Mouse (Mus musculus) midbrain, embryonic 16.5 days (tissue): ENCODE measurements around the gene Grb2. TPM values are rescaled to one million over a fixed set of nuclear protein-coding genes. Genes with fewer than 3 reads are reported as not detected.
A peak's percentile ranks its signal among the peaks of the same experiment; 100 is the strongest.

Experiments
- ATAC-seq: fragments of 200-750 bp; cut with Nextera tagmentation; 2 replicates; pipeline ENCODE4 v1.8.0; 2017; ENCODE audit warnings: moderate TSS enrichment
- H3K27ac ChIP-seq: fragments of 300-500 bp; sonication (generic); 2 replicates; pipeline ENCODE4 v1.5.1; 2014; ENCODE audit warnings: mild to moderate bottlenecking, low read length, mixed read lengths
- H3K27me3 ChIP-seq: fragments of 300-500 bp; sonication (generic); 2 replicates; pipeline ENCODE4 v1.6.1; 2014; ENCODE audit warnings: low read depth, low read length, mixed read lengths; ENCODE audit not compliant: control insufficient read depth, insufficient read depth
- H3K36me3 ChIP-seq: fragments of 300-500 bp; sonication (generic); 2 replicates; pipeline ENCODE4 v1.6.1; 2014; ENCODE audit warnings: mild to moderate bottlenecking, low read length, moderate library complexity, mixed read lengths; ENCODE audit not compliant: control insufficient read depth, insufficient read depth
- H3K4me1 ChIP-seq: fragments of 300-500 bp; sonication (generic); 2 replicates; pipeline ENCODE4 v1.6.1; 2014; ENCODE audit warnings: mild to moderate bottlenecking, low read length, mixed read lengths; ENCODE audit not compliant: control insufficient read depth, insufficient read depth
- H3K4me2 ChIP-seq: fragments of 300-500 bp; sonication (generic); 2 replicates; pipeline ENCODE4 v1.6.1; 2014; ENCODE audit warnings: mild to moderate bottlenecking, low read length, mixed read lengths
- H3K4me3 ChIP-seq: fragments of 300-500 bp; sonication (generic); 2 replicates; pipeline ENCODE4 v1.5.1; 2014; ENCODE audit warnings: low read depth, mild to moderate bottlenecking, low read length, moderate library complexity, mixed read lengths
- H3K9ac ChIP-seq: fragments of 300-500 bp; sonication (generic); 2 replicates; pipeline ENCODE4 v1.6.1; 2014; ENCODE audit warnings: low read depth, low read length, mixed read lengths
- H3K9me3 ChIP-seq: fragments of 300-500 bp; sonication (generic); replicated peaks from 2 replicates; pipeline ENCODE4 v1.6.1; 2014; ENCODE audit warnings: mild to moderate bottlenecking, low read length, mixed read lengths; ENCODE audit not compliant: control insufficient read depth, poor library complexity, severe bottlenecking
- WGBS: fragments of 180-500 bp; shearing (Covaris S2); extraction: QIAGEN DNeasy Blood & Tissue Kit; methylation state at CpG from one replicate; pipeline ENCODE4 v1.1.7; 2014; 5-methylcytosine and 5-hydroxymethylcytosine counted together
- polyA plus RNA-seq: library from polyadenylated mRNA; unstranded; fragments of >200 nt; fragmentation: Nextera tagmentation; extraction: Ambion mirVana; gene quantifications from 2 replicates; pipeline ENCODE4 v1.2.1, GENCODE M21; 2015

Gene Grb2
- polyA plus RNA-seq, 1 experiment from 2014 or later: 196 TPM

- H3K27me3 ChIP-seq: no peaks in the 10 kb centered on the region
- no peak overlapping the region for H3K9ac ChIP-seq
- no peak for ATAC-seq
- no peak overlapping the region for H3K4me3 ChIP-seq
- no peak overlapping the region for H3K27ac ChIP-seq
- H3K36me3 ChIP-seq: no peaks in the 10 kb centered on the region
- H3K4me1 ChIP-seq: peaks cover 2% of the 10 kb centered on the region; the same call in 1 of the 2 replicates
- no peaks in the 10 kb centered on the region for H3K9me3 ChIP-seq
- WGBS: 89% methylated on average over 9 of the region's 9 CpGs
- no peak overlapping the region for H3K4me2 ChIP-seq
Observed at GRCm38 (mm10) chr11:115742926-115743325, 34.5 kb upstream of the Grb2 start.

- Histone ChIP-seq H3K4me3 (no peak overlapping the region), H3K27ac (no peak overlapping the region), H3K4me1 (no peaks in the 10 kb centered on the region), H3K27me3 (no peaks in the 10 kb centered on the region), H3K9ac (no peak overlapping the region), H3K4me2 (no peak overlapping the region), H3K9me3 (no peaks in the 10 kb centered on the region), H3K36me3 (no peaks in the 10 kb centered on the region)
- 89% methylated on average over 11 of the region's 11 CpGs for WGBS
- ATAC-seq: no peak
Observed at GRCm38 (mm10) chr11:115741070-115741469, 32.7 kb upstream of the Grb2 start.

- Histone ChIP-seq H3K9ac (no peak overlapping the region), H3K9me3 (no peaks in the 10 kb centered on the region), H3K27me3 (no peaks in the 10 kb centered on the region), H3K4me3 (no peak overlapping the region), H3K27ac (no peak overlapping the region), H3K36me3 (no peaks in the 10 kb centered on the region), H3K4me2 (no peak overlapping the region), H3K4me1 (no peaks in the 10 kb centered on the region)
- ATAC-seq: no peak
- WGBS: 45% methylated on average over 13 of the region's 13 CpGs
Observed at GRCm38 (mm10) chr11:115738275-115738885, 30.0 kb upstream of the Grb2 start.

GRCm38 (mm10) chr11:115737608-115738208, 29.3 kb upstream of the Grb2 start:
- ATAC-seq: no peak
- no peak overlapping the region for H3K4me2 ChIP-seq
- no peaks in the 10 kb centered on the region for H3K36me3 ChIP-seq
- no peaks in the 10 kb centered on the region for H3K4me1 ChIP-seq
- H3K9me3 ChIP-seq: no peaks in the 10 kb centered on the region
- H3K9ac ChIP-seq: no peak overlapping the region
- H3K27ac ChIP-seq: no peak overlapping the region
- no peaks in the 10 kb centered on the region for H3K27me3 ChIP-seq
- no peak overlapping the region for H3K4me3 ChIP-seq
- 14% methylated on average over 10 of the region's 10 CpGs for WGBS

- Histone ChIP-seq H3K27ac (no peak overlapping the region; the same call in 1 of the 2 replicates), H3K9ac (no peak overlapping the region)
- WGBS: 49% methylated on average over 11 of the region's 11 CpGs
Observed at GRCm38 (mm10) chr11:115734041-115734686, 25.8 kb upstream of the Grb2 start.

GRCm38 (mm10) chr11:115723231-115723630, 14.8 kb upstream of the Grb2 start:
- Histone ChIP-seq H3K9ac (no peak overlapping the region), H3K27ac (no peak overlapping the region), H3K4me3 (no peak overlapping the region), H3K36me3 (no peaks in the 10 kb centered on the region), H3K4me1 (no peaks in the 10 kb centered on the region), H3K27me3 (no peaks in the 10 kb centered on the region), H3K4me2 (no peak overlapping the region), H3K9me3 (no peaks in the 10 kb centered on the region)
- ATAC-seq: no peak
- whole genome bisulfite sequencing: 79% methylated on average over 2 of the region's 2 CpGs

More at GRCm38 (mm10) chr11:115734041-115734686, 25.8 kb upstream of the Grb2 start:
- Histone ChIP-seq H3K9me3 (no peaks in the 10 kb centered on the region), H3K36me3 (no peaks in the 10 kb centered on the region), H3K27me3 (no peaks in the 10 kb centered on the region), H3K4me3 (no peak overlapping the region), H3K4me1 (no peaks in the 10 kb centered on the region), H3K4me2 (no peak overlapping the region)
- no peak for ATAC-seq

GRCm38 (mm10) chr11:115722638-115723037, 14.2 kb upstream of the Grb2 start:
- Histone ChIP-seq H3K9ac (no peak overlapping the region), H3K36me3 (no peaks in the 10 kb centered on the region), H3K9me3 (no peaks in the 10 kb centered on the region), H3K4me1 (no peaks in the 10 kb centered on the region), H3K4me2 (0 out of 2 replicates have a peak overlapping the region, but pooled peaks have one; percentile 2), H3K27me3 (no peaks in the 10 kb centered on the region), H3K4me3 (no peak overlapping the region), H3K27ac (no peak overlapping the region)
- ATAC-seq: no peak
- WGBS: 20% methylated on average over 14 of the region's 14 CpGs

GRCm38 (mm10) chr11:115717660-115718390, 9.4 kb upstream of the Grb2 start:
- Histone ChIP-seq H3K4me2 (no peak overlapping the region), H3K9ac (no peak overlapping the region), H3K27ac (no peak overlapping the region), H3K36me3 (no peaks in the 10 kb centered on the region), H3K27me3 (no peaks in the 10 kb centered on the region), H3K4me1 (no peaks in the 10 kb centered on the region), H3K9me3 (no peaks in the 10 kb centered on the region), H3K4me3 (no peak overlapping the region)
- ATAC-seq: no peak
- WGBS: 59% methylated on average over 8 of the region's 8 CpGs
